Mouse (Mus musculus): ENCODE measurements around the gene Gm6309.
"Not testable (repeated sequence)": the region's sequence is repeated elsewhere in the genome, so short reads cannot be mapped to it uniquely, and the experiment has no call there.

Gene Gm6309

DNA sequence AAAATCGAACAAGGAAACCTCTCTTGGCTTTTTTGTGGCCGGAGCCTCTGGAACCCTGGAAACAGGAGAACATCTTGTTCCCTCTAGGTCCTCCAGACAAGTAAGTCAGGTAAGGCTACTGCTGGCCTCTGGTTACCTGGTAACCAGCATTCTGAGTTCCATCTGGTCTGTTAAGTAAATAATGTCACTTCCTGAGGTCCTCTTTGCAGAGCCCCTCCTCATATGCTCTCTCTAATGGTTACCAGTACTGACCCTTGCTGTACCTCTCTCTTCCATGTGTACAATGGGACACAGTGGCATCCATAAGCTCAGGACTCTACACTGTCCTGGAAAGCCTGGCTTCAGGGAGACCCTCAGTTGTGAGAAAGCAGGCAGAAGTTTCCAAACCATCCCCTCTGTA, at the start of gene Gm6309:
Gene Gm6309 (minus strand): TSS at position 101 of the 400 bp plus-strand sequence.
- not testable (repeated sequence) for DNase-seq

GRCm38 (mm10) chr5:146205537-146205936, 35.0 kb upstream of the Gm6309 start:
- DNase-seq: no peak

- DNase-seq: no peak
Measured at GRCm38 (mm10) chr5:146203921-146204320, 33.4 kb upstream of the Gm6309 start.

GRCm38 (mm10) chr5:146200580-146200979, 30.1 kb upstream of the Gm6309 start:
- no peak for DNase-seq

DNA sequence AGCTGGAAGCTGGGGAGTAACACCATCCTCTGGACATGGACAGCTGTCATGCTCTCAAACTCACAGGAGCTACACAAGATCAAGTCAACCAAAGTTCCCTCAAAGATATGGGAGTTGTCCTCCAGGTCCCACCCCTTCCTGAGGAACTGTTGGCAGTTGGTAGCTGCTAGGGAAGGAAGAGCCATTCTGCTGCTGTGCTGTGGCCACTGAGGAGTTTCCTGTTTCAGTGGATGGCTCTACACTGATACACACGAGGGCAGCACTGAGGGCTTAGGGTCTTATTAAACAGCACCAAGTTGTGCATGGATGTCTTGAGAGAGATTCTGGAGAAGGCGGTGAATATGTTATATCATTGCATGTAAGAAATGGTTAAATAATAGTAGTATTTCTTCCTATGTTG, 29.0 kb upstream of the Gm6309 start:
- DNase-seq: no peak

DNA sequence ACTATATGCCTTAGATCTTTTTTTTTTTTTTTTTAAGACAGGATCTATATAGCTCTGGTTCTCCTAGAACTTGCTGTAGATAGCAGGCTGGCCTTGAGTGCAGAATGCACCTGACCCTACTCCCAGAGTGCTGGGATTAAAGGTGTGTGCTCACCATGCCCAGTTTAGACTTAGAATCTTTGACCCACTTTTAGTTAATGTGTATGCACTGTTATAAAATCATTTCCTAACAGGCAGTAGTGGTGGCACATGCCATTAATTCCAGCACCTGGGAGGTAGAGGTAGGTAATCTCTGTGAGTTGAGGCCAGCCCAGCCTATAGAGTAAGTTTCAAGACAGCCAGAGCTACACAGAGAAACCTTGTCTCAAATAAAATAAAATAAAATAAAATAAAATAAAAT, 28.6 kb upstream of the Gm6309 start:
- DNase-seq: no peak

- peak; percentile 53 for DNase-seq
Measured at GRCm38 (mm10) chr5:146193360-146193759, 22.8 kb upstream of the Gm6309 start.

DNA sequence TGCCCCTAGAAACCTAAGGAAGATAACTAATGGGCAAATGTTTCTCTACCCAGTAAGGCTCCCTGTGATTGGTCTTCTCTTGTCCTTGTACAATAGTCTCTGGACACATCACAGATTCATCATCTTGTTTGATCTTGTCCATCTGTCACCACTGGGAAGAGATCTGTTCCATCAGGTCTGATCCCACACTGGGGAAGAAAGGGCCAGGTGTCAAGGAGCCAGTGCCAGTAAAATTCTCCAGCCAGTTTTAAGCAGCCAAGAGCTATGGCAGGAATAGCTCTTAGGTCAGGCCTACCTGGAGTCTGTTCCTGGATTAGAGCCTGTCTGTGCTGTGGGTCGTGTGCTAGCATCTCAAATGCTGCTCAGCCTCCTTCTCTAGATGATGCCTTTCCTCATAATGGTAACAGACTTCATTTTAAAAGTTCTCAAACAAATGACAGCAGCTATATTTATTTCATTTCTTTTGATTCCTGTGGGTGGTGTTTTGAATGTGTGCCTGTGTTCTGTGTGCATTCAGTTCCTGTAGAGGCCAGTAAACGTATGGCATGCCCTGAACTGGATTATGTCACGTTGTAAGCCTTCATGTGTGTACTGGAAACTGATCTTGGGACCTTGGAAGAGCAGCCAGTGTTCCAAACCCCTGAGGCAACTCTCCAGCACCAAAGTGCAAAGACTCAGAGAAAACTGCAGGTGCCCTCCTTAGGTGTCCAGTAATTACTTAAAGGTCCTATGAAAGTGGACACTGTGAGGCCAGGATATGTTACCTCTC, 20.2 kb upstream of the Gm6309 start:
- peak; percentile 91 for DNase-seq

DNA sequence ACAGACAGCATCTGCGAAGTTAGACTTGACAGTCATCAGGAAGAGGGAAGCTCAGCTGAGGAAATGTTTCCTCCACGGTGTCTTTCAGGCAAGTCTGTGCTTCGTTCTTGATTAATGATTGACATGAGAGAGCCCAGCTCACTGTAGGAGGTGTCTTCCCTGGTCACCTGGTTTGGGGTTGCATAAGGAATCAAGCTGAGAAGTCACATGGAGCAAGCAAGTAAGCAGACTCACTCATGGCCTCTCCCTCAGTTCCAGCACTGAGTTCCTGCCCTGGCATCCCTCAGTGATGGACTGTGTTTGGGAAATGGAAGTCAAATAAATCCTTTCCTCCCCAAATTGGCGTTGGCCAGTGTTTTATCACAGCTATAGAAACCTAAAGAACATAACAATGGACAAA, 19.6 kb upstream of the Gm6309 start:
- peak; percentile 54 for DNase-seq

- peak; percentile 70 for DNase-seq
Measured at GRCm38 (mm10) chr5:146188712-146189111, 18.2 kb upstream of the Gm6309 start.

- DNase-seq: peak; percentile 39
Measured at GRCm38 (mm10) chr5:146188144-146188543, 17.6 kb upstream of the Gm6309 start.

- DNase-seq: peak; percentile 81
Measured at GRCm38 (mm10) chr5:146187441-146187840, 16.9 kb upstream of the Gm6309 start.

DNA sequence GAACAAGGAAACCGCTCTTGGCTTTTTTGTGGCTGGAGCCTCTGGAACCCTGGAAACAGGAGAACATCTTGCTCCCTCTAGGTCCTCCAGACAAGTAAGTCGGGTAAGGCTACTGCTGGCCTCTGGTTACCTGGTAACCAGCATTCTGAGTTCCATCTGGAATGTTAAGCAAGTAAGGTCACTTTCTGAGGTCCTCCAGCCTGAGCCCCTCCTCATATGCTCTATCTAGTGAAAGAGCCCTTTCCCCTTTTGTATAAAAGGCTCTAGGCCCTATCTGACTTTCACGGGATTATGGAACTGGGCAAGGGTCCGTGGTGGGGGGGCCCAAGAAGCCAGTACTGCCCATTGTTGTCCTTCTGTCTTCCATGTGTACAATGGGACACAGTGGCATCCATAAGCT, 14.7 kb upstream of the Gm6309 start, which contains the start of gene 1700001J03Rik:
Gene 1700001J03Rik (minus strand): TSS at position 101 of the 400 bp plus-strand sequence.
- DNase-seq: not testable (repeated sequence)

DNA sequence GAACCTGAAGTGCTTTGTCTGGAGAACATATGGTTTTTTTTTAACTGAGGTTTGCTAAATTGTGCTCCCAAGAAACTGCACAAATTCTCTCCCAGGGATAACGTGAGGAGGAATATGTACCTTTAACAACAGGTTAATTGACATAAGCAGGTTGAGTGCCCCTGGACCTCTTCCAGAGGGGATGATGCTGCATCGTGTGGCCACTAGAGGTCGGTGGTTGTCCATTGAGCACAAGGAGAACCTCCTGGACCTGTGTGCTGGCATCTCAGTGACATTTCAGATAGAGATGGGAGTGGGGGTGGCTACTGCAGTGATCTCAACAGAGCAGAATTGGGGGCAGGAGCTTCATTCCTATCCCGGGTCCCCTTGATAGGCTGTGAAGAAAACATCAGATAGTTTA, 2.2 kb upstream of the Gm6309 start:
- DNase-seq: peak; percentile 59

DNA sequence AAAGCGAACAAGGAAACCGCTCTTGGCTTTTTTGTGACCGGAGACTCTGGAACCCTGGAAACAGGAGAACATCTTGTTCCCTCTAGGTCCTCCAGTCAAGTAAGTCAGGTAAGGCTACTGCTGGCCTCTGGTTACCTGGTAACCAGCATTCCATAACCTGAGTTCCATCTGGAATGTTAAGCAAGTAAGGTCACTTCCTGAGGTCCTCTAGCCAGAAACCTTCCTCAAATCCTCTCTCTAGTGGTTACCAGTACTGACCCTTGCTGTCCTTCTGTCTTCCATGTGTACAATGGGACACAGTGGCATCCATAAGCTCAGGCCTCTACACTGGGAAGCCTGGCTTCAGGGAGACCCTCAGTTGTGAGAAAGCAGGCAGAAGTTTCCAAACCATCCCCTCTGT, 10.1 kb downstream of the Gm6309 start, which contains the start of gene Gm5565:
Gene Gm5565 (minus strand): TSS at position 101 of the 400 bp plus-strand sequence.
- not testable (repeated sequence) for DNase-seq

DNA sequence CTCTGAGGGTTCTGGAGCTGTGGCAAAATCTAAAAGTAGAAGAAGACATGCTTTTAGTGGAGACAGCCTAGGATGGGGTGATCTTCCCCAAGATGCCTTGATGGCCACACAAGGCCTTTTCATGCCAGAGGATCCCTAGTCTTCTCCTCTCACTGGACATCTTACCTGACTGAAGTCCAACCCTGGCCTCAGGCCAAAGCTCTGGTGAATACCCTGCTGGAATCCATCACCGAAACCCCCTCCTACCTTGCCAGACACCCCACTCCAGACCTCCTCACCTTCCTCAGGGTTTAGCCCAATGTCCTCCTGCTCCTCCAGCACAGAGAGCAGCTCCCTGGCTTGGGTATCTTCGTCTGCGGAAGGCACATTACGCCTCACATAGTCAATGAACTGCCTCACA, 12.2 kb downstream of the Gm6309 start:
- DNase-seq: not testable (repeated sequence)

DNA sequence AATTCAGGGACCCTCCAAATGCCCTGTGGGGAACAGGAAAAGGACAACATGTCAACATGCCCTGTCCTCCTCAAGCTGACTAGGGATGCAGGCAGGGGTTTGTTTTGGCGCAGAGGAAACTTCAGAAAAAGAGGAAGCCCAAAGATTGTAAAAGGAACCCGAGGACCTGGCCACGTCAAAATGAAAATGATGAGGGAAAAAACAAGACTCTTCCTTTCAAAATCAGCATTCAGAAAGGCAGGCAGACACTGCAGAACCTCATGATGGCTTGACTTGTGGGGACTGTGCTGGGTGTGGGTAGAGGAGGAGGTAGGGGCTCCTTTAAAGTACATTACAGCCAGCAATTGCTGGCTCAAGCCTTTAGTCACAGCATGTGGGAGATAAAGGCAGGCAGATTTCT, 20.1 kb downstream of the Gm6309 start:
- no peak for DNase-seq

DNA sequence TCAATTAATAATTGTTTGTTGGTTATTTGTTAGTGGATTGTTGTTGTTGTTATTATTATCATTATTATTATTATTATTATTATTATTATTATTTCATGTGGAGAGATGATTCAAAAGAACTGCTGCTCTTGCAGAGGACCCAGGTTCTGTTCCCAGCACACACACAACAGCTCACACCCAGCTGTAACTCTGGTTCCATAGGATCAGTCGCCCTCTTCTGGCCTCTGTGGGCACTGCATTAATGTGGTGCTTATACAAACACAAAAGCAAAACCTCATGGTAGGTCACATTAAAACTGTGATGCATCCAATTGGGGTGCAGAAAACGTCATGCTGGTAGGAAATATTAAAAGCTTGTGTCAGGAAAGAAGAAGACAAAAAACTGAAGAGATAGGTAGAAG, 22.6 kb downstream of the Gm6309 start:
- DNase-seq: no peak

All from cerebellum, adult 9-11 months (tissue).